Mouse (Mus musculus) heart, postnatal 25 days (tissue): ENCODE results near the gene Plek. TPM values are rescaled to one million over a fixed set of nuclear protein-coding genes. Genes with fewer than 3 reads are reported as not detected.

Experiments
- DNase-seq: peaks from one replicate; pipeline ENCODE4 v3.0.0; 2022; ENCODE audit warnings: low spot score
- intact Hi-C: fragments of 180-260 bp; cut with DNase I; formaldehyde crosslinking; loops from one replicate; pipeline ENCODE4 v1.15.1; 2025
- total RNA-seq, 2 experiments: library from RNA; stranded (reverse); gene quantifications; 2 replicates each; pipeline ENCODE4 v1.2.3; 2021

Gene Plek
- total RNA-seq, 2 experiments from 2014 or later, result 4.5 to 4.6 TPM

DNA sequence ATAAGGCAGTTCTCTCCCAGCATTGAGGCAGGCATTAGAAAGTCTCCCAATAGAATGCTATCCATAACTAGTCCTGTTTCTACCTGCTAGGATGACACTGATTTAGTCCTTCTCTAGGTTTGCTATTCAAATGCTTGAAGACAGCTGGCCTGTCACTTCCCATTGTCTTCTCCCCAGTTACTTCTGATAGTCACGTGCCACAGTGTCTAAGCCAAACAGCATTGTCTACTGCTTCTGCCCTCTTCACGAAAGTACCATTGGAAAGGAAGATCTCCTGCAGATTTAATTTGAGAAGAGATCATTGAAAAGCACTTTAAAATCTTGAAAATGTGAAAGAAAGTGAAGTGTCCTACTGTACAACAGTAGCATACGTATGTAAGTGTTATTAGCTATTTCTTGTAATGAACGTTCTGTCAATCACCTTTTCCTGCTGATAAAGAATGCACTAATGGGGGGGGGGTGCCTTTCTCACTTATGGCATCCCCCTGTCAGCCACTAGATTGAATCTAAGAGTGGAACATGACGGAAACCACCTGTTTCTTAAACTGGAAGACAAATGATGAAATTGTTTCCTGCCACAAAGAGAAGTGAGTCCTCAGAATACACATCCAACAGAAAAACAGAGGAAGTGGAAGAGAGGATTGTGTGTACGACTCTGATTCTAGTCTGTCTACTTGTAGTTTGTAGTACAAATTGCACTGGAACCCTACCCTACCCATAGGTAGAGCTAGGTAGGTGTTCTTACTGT, 95.9 kb downstream of the Plek start:
- DNase-seq, result no peak
- intact Hi-C loops, result no loop called here

DNA sequence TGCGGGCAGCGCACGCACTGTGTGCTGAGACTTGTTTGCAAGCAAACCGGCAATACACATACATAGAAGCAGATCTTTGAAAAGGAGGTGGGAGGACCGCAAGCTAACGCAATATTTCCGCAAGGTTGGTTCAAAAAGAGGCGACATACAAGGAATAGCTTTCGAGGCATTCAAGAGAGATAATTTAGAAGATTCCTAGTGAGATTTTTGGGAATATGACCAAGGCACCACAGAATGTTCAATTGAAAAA, 100.5 kb downstream of the Plek start:
- intact Hi-C loops, result loop anchor here (5.0 kb wide), 2 partner anchors 261 to 444 kb away; partner anchors contain the start of genes Pno1 and Sec61g
- no peak for DNase-seq

DNA sequence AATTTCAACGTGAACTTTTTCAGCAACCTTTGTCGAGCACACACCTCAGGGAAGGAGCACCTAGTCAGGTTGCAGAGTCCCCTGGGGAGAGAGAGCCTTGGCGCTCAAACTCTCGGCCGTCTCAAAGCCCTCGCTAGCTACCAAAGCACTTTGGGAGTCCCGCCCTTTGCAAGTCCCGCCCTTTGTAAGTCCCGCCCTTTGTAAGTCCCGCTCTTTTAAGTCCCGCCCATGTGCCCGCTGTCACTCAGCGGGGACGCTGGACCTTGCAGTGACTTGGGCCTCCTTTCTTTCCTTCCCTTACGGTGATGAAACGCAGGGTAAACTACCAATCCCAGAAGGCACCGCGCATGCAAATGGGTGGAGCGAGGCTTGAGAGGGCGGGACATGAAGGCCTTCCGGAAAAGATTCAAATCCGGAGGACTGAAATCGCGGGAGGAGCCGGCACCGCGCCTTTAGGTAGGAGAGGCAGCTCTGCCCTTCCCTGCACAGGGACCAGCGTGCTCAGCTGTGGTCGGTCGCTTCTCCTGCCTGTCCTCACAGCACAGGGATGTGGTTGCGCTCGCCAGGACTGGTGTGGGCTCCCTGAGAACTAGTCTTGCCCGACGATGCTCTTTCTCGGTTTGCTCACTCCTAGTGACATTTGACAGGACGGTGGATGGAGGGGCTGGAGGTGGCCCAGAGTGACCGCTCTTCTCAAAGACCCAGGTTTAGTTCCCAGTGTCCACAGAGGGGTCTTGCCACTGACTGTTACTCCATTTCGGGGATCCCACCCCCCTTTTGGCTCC, 101.0 kb downstream of the Plek start, which contains the start of gene Fbxo48:
Fbxo48 (plus strand) TSS at position 400 of the 785 bp plus-strand sequence.
- peak; percentile 94 for DNase-seq
- intact Hi-C loops, result loop anchor here (5.0 kb wide), 2 partner anchors 261 to 444 kb away; partner anchors contain the start of genes Pno1 and Sec61g

DNA sequence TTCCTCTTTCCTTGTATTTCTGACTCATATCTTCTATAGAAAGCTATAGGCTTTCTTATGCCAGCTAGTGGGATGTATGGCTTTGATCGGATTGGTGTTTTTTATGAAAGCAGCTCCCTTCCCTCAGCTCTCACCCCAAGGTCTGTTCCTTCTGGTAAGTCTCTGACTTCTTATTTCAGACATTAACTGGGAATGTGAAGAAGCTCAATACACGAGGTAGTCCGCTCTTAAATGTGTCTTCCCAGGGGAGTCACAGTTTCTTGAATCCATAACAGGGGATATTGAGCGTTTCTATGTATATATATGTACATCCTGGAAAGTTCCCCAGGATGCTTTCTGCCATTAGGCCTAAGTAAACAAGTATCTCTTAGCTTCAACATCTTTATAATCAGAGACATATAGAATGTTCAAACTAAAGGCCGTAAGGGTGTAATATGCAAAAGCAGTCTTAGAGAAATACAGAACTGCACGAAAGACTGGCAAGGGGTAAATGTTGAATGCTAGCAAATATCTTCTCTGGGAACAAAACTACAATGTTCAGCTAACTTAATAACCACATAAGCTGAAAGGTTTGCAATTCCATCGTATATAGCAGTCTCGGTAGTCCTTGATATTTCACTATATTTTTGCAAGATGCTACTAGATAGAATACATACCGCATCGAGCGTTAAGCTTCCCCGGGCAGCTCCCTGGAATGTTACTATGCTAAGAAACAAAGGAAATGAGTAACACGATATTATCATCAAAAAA, 101.8 kb downstream of the Plek start:
- intact Hi-C loops, result loop anchor here (5.0 kb wide), 2 partner anchors 262 to 443 kb away; partner anchors contain the start of genes Pno1 and Sec61g
- DNase-seq, result no peak

DNA sequence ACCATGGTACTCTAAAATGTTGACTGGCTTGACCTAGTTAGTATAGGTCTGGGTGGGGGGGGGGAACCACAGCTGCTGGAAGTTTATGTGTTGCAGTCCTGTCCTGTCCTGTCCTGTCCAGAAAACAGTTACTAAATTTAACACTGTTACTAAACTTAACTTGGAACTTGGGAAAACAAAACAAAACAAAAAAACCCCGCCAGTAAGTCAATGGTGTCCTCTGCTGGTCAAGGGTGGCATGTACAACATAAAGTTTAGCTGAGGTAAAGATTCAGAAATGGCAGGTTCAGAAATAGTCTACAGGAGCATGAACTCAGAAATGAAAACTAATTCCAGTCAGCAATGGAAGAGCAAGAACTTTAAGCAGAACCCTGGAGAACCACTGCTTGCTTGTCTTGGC, 103.4 kb downstream of the Plek start:
- DNase-seq, result no peak
- intact Hi-C loops, result loop anchor here (1.0 to 10.0 kb wide), 2 partner anchors 354 to 423 kb away; no protein-coding TSS in a partner anchor

DNA sequence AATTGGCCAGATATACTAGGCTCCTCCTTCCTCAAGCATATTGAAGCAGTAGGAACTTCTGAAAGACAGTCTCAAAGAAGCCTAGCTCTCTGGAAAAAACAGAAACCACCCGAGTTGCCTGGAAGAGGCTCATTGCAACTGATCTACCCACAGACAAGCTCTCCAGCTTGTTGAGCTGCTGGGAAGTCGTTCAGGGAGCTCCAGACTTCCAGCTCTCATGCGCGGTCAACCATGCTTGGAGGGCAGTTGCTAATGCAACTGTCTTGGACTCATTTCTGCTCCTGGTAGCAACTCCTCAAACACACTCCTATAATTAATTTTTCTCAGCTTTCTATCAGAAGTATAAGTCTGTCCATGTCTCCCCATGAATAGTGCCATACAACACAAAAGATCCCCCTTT, 109.2 kb downstream of the Plek start:
- intact Hi-C loops, result loop anchor here (10.0 kb wide), 1 partner anchor 348 kb away; no protein-coding TSS in a partner anchor
- no peak for DNase-seq

DNA sequence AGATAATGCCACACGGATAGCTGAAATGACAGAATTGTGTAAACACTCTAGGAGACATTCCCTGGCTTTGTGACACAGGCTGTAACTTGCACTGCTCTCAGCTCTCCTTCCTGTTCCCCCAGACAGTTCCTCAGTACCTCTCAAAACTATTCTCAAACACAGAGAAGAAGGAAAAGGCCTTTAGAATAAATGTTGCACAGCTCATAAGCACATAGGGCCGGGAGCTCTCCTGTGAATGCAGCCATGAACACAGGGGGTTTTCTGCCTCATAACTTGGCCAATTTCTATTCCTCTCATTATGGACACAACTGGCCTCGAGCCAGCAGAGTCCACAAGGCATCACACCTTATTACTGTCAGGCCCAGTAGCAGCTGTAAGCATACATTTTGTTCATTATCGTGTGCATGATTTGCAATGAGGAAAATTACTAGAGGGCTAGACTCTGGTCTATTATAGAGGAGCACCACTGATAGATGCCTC, 110.2 kb downstream of the Plek start:
- intact Hi-C loops, result loop anchor here (10.0 kb wide), 1 partner anchor 347 kb away; no protein-coding TSS in a partner anchor
- DNase-seq, result no peak

DNA sequence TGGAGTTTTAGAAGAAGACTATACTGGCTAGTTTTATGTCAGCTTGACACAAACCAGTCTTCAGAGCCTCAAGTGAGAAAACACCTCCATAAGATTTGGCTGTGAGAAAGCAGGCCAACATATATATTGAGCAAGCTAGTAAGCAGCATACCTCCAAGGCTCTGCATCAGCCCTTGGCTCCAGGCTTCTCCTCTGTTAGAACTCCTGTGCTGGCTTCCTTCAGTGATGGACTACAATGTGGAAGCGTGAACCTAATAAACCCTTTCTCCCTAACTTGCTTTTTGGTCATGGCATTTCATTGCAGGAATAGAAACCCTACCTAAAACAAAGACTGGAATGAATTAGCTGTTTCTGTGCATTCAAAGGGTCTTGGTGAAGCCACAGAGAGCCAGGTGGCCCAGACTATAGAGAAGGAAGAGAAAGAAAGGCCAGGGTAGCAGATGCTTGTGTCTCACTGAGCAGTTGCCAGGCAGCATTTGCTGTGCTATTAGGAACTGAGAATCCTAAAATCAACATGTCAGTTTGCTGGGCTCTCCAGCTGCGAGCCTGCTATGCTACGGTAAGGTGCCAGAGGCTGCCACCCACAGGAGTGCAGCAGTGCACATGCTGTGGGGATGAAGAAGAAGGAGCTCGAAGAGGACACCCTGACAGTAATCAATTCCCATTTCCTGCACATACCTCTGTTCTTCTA, 110.9 kb downstream of the Plek start:
- intact Hi-C loops, result loop anchor here (10.0 kb wide), 1 partner anchor 346 kb away; no protein-coding TSS in a partner anchor

DNA sequence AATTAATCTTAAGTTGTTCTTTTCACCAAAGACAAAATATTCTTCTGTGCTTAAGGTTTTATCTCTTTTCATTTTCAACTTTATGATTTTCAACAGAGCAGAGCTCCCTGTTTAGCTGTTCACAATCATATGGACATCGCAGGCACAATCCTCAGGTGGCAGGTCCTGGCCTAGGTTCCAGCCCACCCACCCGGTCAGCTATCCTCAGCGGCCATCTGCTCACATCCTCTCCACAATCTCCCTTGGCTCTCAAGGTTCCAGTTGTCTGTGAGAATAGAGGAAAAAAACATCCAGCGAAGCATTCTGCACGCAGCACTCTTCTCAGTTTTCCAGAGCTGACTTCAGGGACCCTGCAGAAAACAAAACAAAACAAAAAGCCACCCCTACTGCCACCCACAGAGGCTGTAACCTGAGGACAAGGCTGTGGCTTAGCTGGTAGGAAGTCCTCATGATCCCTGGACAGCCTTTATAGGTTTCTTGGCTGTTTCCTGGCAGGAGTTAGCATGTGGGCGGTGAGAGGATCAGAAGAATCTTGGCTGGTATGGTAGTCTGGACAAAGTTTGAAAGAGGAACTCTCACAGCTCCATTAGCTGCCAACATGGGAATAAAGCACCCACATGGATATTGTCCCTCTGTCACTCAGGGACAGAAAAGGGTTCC, 116.5 kb downstream of the Plek start:
- DNase-seq, result no peak
- intact Hi-C loops, result no loop called here

More for the DNA sequence above, 110.9 kb downstream of the Plek start:
- no peak for DNase-seq

DNA sequence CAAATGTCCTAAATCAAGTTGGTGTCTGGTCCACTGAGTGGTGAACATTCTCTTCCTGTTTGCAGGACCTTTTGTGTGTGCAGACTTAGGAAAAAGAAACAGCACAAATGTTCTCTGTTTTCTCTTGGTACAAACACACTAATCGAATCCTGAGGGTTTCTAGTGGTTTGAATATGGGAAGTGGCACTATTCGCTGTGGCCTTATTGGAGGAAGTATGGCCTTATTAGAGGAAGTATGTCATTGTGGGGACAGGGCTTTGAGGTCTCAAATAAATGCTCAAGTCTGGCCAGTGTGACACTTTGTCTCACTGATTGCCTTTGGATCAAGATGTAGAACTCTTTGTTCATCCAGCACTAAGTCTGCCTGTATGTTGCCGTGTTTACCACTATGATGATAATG, 120.0 kb downstream of the Plek start:
- intact Hi-C loops, result no loop called here

More for the DNA sequence above, 120.0 kb downstream of the Plek start:
- DNase-seq, result no peak

Other genes starting within 250 kb of the Plek start
- gene Fbxo48, start 101.0 kb downstream of the Plek start, total RNA-seq, result under 1 TPM; 0.22 to 0.26 TPM
- 1 to 10 TPM; 4.4 to 5.1 TPM for gene Cnrip1, start 795 bp downstream of the Plek start, total RNA-seq
- 10 to 100 TPM; 63.5 to 71.5 TPM for gene Ppp3r1, start 106.9 kb upstream of the Plek start, total RNA-seq
- 10 to 100 TPM; 10.3 to 12.2 TPM for gene Wdr92, start 129.7 kb upstream of the Plek start, total RNA-seq
- gene Pno1, start 159.2 kb upstream of the Plek start, total RNA-seq, result 10 to 100 TPM; 30.9 to 33.2 TPM
- gene C1d, start 205.2 kb upstream of the Plek start, total RNA-seq, result 10 to 100 TPM; 33.0 to 33.5 TPM